Mouse (Mus musculus): ENCODE results near the gene Bex2. TPM values are rescaled to one million over a fixed set of nuclear protein-coding genes. Genes with fewer than 3 reads are reported as not detected.
"Not testable (repeated sequence)": the region's sequence is repeated elsewhere in the genome, so short reads cannot be mapped to it uniquely, and the experiment has no call there.

The Bex2 gene
- under 1 TPM in 1 of 2 experiments, not detected in 1; 0.59 TPM for total RNA-seq (2021)
- long read RNA-seq, experiment 1, partial matches to known transcripts = 0 of 1 reads
- long read RNA-seq, experiment 1, other reads (novel, unspliced or antisense) = 0 of 1 reads
- long read RNA-seq, experiment 2 = 0 reads

DNA sequence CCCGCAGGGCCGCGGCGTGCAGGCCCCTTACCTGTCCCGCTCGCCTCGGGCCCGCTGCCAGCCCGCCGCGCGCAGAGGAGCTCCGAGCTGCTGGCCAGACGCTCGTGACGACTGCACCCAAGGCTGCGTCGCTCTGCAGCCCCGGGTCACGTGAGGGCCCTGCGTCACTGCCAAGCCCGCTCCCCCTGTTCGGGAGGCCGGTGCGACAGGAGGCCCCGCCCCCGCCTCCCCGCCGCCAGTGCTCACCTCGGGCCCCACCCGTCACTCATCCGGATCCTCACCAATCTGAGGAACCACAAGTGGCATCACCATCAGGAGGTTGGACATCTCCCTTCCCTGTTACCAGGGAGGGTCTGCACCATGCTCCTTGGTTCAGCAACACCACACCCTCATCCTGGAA is at the start of gene Bex2:
TSS of gene Bex2 (minus strand) at position 217 of the 400 bp plus-strand sequence.
- intact Hi-C loops (cut with DNase I) = not testable (repeated sequence)

DNA sequence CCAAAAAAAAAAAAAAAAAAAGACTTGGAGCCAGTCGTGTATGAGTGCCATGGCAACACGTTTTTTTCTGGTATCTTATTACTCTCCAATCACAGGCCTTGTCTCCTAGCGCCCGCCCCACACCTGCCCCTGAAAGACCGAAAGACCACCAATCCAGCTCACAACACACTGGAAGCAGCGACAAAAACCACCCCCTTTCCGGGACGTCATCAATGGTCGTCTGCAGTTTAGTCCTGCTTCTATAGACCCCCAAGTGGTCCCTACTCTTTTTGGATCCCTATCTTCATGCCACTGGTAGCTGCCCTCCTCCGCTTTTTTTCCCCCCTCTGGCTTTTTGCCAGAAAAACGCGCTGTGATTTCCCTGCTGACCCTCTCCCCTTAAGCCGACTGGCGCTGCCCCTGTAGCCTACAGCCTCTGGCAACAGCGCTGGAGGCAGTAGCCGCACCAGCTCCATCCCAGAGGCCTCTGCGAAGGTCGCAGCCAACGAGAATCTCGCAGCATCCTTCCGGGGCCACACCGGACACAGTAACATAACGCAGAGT is 47.5 kb upstream of the Bex2 start:
- no peak for DNase-seq
- intact Hi-C loops (cut with DNase I) = no loop called here

More for the DNA sequence above, at the start of gene Bex2:
- not testable (repeated sequence) for DNase-seq

DNA sequence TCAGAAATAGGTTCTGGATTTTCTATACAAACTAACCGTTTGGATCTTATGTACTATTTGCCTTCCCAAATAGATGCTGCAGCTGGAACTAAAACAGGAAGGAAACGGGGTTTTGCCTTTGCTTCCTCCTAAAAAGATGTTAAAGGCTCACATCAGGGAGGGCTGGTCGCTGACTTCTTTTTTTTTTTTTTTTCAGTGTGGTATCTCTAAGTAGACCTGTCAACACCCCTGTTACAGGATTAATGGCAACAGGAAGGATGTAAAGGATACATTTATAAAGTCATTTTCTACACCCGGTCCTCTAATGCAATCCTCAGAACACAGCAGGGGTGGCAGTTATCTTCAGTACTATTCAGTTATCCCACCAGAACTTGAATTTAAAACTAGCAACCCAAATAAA is 47.0 kb upstream of the Bex2 start:
- DNase-seq = no peak
- intact Hi-C loops (cut with DNase I) = no loop called here

DNA sequence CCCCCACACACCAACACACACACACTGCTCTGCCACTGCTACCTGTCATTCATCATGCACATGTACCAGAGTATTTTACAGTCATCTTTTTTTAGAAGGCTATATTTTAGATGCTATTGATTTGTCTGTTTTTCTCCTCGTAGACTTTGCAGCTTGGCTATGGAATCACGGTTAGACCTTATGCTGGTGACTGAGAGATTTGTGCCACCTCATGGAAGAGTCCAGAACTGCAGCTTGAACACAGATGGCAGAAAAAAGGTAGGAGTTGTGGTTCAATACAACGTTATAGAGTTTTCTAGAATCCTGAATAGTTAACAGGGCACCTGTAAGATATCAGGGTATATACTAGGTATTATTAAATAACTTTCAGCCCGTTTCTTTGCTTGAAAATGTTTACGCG is 39.9 kb upstream of the Bex2 start:
- intact Hi-C loops (cut with DNase I) = loop anchor here (5.0 kb wide), 1 partner anchor 61 kb away; no protein-coding TSS in a partner anchor
- peak; percentile 3 to 29 for DNase-seq

DNA sequence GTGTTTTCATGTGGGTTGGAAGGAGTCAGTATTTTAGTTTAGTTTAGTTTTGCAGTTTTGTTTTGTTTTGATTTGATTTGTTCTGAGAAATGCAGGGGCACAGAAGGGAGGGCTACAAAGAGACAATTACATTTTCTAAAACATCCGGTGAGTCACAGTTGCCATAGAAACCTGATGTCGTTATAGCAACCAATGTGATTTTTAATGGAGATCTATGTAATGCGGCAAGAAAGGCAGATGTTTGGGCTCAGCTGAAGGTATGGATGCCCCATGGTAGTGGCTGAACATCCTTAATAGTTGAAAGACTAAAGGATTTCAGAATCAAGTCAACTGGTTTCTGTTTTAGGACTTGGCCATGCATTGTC is 36.7 kb upstream of the Bex2 start:
- DNase-seq = no peak
- intact Hi-C loops (cut with DNase I) = loop anchor here (5.0 kb wide), 1 partner anchor 57 kb away; no protein-coding TSS in a partner anchor

DNA sequence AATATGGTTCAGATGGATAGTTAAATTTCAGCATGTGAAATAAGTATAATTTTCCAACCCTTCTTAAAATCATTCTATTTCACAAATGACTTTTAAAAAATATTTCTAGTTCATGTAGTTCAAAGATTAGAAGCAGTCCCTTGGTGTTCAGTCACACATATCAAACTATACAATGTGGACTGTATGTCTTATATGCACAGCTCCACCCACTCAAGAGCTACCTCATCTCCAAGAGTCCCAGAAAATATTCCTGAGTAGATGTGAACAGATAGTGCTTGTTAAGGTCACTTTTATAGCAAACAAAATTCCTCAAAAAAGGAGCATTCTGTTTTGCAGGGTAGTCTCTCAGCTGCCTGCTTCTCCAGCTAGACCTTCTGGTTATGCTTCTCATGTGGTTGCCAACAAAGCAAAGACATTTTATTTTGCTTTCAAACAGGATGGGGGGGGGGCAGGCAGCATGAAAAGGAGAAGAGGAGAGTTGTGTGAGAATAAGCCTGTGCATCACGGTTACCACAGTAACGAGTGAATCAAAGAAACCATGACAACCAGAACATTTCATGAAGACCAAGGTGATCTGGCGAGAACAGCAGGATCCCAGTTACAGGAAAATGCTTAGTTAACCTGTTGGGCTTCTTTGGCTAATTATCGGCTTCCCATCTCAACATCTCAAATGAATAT is 36.1 kb upstream of the Bex2 start:
- intact Hi-C loops (cut with DNase I) = no loop called here
- no peak for DNase-seq

DNA sequence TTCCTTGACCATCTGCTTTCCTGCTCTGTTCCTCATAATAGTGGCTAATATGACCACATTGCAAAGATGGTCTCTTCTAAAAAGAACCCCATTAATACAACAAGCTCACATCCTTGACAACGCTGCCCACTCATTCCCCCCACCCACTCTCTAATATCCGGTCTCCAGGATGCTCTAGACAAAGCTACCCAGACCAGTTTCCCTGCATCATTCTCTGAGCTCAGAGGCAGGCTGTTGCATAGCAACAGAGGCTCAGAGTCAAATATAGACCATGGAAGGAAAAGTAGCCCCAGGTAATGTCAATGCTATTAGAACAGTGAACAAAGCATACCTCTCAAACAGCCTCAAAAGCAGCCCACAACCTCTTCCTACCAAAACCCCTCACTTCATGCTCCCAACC is 26.4 kb upstream of the Bex2 start:
- no peak for DNase-seq
- intact Hi-C loops (cut with DNase I) = no loop called here

DNA sequence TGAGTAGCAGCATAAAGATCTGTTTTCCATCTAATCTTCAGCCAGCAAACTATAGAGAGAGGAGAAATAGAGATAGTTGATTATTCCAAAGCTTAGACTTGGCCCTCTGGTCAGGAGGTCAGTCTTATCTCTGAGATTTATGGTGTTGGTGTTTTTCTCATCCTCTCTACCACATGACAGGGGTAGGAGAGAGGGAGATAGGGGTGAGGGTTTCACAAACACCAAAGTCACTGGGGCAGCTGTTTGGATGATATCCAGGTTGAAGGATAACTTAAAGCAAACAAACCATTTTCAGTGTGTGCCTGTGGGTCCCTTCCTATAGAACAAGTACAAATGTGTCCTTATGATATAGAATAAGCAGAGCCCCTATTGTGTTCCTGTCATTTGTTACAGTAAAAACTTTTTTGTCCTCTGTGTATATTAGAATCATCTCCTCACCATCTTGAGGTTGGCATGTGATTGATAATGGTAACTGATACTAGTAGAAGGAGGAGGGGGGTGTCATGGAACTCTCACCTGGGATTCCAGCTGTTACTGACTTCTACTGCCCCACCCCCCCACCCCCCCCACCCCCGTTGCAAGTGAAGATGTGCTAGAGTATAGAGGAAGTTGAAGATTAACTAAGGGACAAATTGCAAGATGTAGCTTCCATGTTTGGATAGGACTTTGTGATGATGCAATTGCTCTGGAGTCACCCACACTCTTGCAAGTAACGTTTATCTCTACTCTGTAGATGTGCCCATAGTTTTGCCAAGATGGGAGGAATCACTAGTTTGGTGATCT is 24.7 kb upstream of the Bex2 start:
- DNase-seq = no peak
- intact Hi-C loops (cut with DNase I) = no loop called here

DNA sequence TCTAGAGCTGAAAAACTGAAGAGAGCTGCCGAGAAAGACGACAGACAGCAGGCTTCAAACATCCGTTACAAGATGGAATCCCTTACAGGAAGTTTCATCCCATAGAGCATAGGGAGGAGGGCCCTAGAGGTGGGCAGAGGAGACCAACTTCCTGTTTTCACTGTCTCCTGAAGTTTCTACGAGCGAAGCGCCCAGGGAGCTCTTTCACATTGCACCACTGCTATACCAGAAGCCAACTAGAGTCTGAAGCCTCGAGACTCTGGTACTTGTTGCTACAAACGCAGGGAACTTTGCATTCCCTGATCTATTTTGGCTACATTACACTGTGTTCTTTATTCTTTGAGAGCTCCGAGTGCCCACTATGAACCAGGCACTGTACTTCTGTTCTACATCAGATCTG is 17.1 kb upstream of the Bex2 start, which contains the start of gene Nxf3:
TSS of gene Nxf3 (minus strand) at position 101 of the 400 bp plus-strand sequence.
- intact Hi-C loops (cut with DNase I) = no loop called here

DNA sequence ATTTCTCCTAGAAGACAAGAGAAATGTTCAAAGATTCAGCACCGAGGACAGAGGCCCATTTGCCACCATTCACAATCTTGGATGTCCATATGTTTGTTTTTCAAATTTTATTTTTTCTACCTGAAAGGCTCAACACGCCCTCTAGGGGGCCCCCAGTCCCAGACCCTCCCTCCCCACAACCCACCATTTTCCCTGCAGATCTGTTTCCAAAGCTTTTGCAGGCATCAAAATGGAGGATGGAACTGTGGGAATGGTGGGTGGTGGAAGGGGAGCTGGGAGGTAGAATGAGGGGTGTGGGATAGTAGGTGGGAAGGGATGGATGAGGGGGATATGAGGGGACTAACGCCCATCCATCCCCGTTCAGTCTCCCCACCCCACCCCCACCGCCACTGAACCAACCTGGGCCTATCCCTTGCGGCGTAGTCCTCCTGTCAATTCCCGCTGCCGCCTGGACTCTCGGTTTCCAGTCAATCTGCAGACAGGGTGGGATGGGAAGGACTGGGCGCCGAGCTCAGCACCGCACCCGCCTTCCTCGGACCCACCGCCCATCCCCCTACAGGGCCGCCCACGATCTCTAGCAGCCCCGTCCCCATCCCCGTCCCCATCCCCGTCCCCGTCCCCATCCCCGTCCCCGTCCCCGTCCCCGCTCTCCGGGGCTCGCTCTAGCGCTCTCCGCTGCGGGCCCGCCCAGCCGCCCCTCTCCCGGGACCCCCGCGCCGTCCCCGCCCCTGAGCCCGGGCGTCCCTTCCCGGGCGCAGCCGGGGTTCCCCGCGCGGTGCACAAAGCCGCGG is 640 bp downstream of the Bex2 start:
- intact Hi-C loops (cut with DNase I); DNase-seq: not testable (repeated sequence)

More for the DNA sequence above, 17.1 kb upstream of the Bex2 start, which contains the start of gene Nxf3:
- DNase-seq = no peak

DNA sequence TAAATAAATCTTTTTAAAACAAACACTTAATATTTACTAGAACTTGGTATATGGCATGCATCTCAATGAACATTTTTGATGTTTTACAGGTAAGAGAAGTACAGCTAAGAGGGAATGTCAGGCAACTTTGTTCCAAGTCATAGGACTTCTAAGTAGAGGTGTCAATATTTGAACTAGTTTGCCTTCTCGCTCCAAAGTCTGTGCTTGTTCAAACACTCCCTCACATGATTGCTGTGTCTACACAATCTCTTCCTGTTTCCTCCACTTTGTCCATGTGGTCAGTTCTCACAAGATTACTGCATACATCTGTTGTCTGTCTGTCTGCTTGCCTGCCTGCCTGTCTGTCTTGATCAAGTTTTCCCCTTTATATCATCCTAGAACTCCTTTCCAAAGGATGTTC is 7.3 kb downstream of the Bex2 start:
- intact Hi-C loops (cut with DNase I) = no loop called here
- no peak for DNase-seq

DNA sequence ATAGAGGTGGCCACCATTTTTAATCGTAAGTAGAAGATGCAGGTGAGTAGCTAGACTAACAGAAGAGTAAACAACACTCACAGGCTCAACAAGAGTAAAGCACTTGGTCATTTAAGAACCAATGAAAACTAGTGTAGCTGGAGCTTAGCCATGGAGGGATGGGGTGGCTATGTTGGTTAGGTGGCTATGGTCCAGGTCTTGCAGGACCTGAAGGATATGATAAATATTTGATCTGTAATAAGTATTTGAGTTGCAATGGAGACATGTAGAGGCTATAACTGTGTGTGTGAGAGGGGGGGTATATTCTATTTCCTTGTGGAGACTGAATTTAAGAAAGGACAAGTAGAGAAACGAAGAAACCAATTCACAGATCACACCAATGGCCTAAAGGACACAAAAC is 16.8 kb downstream of the Bex2 start:
- DNase-seq = no peak
- intact Hi-C loops (cut with DNase I) = no loop called here

DNA sequence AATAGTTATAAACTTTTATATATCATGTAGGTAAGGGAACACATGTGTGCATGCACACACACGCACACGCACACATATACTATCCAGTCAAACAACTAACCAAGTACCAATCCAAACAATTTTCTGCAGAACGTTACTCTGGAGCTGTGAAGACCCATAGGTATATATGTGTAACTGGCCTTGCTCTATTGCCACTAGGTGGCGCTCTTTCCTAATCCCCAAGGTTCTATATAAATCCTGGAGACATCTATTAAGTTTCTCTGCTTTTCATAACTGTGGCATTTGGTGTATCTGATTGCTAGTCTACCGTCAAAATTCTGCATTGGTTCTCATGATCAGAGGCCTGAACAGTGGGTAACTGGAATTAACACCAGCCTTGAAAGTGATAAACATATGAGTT is 20.5 kb downstream of the Bex2 start:
- peak; percentile 35 to 60 for DNase-seq

DNA sequence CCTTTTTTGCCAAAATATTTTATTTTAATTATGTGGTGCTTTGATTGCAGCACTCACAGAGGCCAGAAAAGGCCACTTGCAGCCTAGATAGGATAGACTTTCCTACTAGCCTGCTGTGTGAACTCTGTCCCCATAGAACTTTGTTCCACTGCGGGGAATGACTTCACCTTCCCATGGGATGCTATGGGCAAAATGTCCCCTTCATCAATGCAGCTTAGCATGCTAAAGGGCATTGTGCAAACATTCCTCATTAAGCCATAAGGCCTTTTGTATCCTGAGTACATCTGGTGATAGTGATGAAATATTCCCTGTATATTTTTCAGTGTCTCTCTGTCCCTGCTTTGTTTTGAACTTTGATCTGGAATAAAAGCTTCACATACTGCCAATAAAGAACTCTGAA is 24.3 kb downstream of the Bex2 start:
- intact Hi-C loops (cut with DNase I) = no loop called here
- no peak for DNase-seq

More for the DNA sequence above, 20.5 kb downstream of the Bex2 start:
- intact Hi-C loops (cut with DNase I) = loop anchor here (2.0 to 5.0 kb wide), 2 partner anchors 60 to 273 kb away; no protein-coding TSS in a partner anchor

DNA sequence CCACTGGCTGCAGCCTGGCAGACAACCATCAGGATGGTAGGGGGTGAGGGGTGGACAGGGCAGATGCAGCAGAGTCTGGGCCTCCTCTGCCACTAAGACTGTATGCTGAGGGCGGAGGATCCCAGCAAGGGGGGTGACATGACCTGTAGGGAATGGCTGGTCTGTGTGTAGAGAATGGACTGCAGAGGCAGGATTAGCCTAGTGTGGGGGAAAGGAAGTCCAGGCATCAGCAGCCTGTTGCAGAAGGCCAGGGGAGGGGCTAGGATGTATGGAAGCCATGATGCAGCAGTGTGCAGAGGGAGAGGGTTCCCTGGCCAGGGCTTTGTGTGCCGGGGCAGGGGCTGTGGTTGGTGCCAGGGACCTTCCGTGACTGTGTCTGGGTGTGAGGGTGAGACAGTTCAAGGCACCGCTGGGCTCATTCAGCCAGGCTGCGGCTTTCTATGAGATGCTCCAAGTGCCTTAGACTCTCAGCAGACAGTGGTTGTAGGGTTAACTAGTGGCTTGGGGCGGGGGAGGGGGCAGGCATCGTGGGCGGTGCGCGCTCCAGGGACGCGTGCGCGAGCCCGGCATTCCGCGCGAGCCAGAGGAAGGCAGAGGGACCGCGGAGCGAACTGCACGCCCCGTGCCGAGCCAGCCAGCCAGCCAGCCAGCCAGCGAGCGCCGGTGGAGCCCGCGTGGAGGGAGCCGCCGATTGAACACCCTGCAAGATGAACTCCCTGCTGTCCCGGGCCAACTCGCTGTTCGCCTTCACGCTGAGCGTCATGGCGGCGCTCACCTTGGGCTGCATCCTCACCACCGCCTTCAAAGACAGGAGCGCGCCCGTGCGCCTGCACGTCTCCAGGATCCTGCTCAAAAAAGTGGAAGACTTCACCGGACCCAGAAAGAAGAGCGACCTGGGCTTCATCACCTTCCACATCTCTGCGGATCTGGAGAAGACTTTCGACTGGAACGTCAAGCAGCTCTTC is 35.0 kb downstream of the Bex2 start, which contains the start of gene Arxes1:
TSS of gene Arxes1 (plus strand) at position 569 of the 965 bp plus-strand sequence.
- intact Hi-C loops (cut with DNase I) = not testable (repeated sequence)
- DNase-seq = peak; percentile 8 to 16

DNA sequence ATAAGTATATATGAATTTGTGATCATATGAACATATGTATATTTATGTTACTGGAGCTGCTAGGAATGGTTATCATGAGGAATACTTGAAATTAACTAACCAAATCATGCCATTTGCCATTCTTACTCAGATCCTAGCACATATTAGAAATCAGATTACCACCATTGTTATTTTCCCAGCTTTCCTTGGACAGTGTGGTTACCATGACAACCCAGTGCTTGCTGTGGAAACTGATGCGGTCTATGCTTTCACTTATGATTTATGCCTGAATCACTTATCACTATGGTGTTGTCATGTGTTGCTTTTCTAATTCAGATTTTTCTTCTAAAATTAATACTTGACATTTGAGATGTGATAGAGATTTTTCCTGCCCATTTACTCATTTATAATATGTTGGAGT is 37.7 kb downstream of the Bex2 start:
- intact Hi-C loops (cut with DNase I) = no loop called here
- no peak for DNase-seq
